Mouse (Mus musculus) stomach, embryonic 14.5 days (tissue): ENCODE measurements around the gene Itgb3. TPM values are rescaled to one million over a fixed set of nuclear protein-coding genes. Genes with fewer than 3 reads are reported as not detected.

Source experiments
- ATAC-seq: fragments of 200-750 bp; cut with Nextera tagmentation; 2 replicates; pipeline ENCODE4 v1.8.0; 2017; ENCODE audit warnings: low read depth, moderate TSS enrichment; ENCODE audit not compliant: insufficient number of reproducible peaks, insufficient read depth, low FRiP score
- H3K27ac ChIP-seq: fragments of 300-500 bp; sonication (generic); 2 replicates; pipeline ENCODE4 v1.5.1; 2014; ENCODE audit warnings: mild to moderate bottlenecking, low read length, moderate library complexity, mixed read lengths
- H3K27me3 ChIP-seq: fragments of 300-500 bp; sonication (generic); 2 replicates; pipeline ENCODE4 v1.6.1; 2014; ENCODE audit warnings: low read length, control low read depth, mixed read lengths; ENCODE audit not compliant: control insufficient read depth, insufficient read depth
- H3K36me3 ChIP-seq: fragments of 300-500 bp; sonication (generic); 2 replicates; pipeline ENCODE4 v1.6.1; 2014; ENCODE audit warnings: mild to moderate bottlenecking, control low read depth, low read length, moderate library complexity, mixed read lengths; ENCODE audit not compliant: control insufficient read depth, insufficient read depth
- H3K4me1 ChIP-seq: fragments of 300-500 bp; sonication (generic); 2 replicates; pipeline ENCODE4 v1.6.1; 2014; ENCODE audit warnings: low read length, control low read depth, mixed read lengths; ENCODE audit not compliant: control insufficient read depth, insufficient read depth
- H3K4me2 ChIP-seq: fragments of 300-500 bp; sonication (generic); replicated peaks from 2 replicates; pipeline ENCODE4 v1.6.1; 2014; ENCODE audit warnings: low read depth, low read length, control low read depth
- H3K4me3 ChIP-seq: fragments of 300-500 bp; sonication (generic); 2 replicates; pipeline ENCODE4 v1.5.1; 2014; ENCODE audit warnings: low read depth, low read length, control low read depth
- H3K9ac ChIP-seq: fragments of 300-500 bp; sonication (generic); replicated peaks from 2 replicates; pipeline ENCODE4 v1.6.1; 2014; ENCODE audit warnings: low read depth, mild to moderate bottlenecking, control low read depth, low read length, moderate library complexity, mixed read lengths
- H3K9me3 ChIP-seq: fragments of 300-500 bp; sonication (generic); 2 replicates; pipeline ENCODE4 v1.6.1; 2016; ENCODE audit warnings: low read depth, low read length, control low read depth; ENCODE audit not compliant: control insufficient read depth
- WGBS: fragments of 180-500 bp; shearing (Covaris S2); extraction: QIAGEN DNeasy Blood & Tissue Kit; methylation state at CpG from one replicate; pipeline ENCODE4 v1.1.7; 2014; 5-methylcytosine and 5-hydroxymethylcytosine counted together
- polyA plus RNA-seq: library from polyadenylated mRNA; unstranded; fragments of >200 nt; fragmentation: Nextera tagmentation; extraction: Ambion mirVana; gene quantifications from 2 replicates; pipeline ENCODE4 v1.2.1, GENCODE M21; 2014

Itgb3 gene
- polyA plus RNA-seq, 1 experiment from 2014 or later: 3.1 TPM

- WGBS: 1% methylated on average over 23 of the region's 23 CpGs
- no peaks in the 10 kb centered on the region for H3K4me1 ChIP-seq
- peak overlapping the region; percentile 85 for H3K4me2 ChIP-seq
- peak overlapping the region; percentile 25; the same call in 1 of the 2 replicates for H3K9ac ChIP-seq
- H3K27ac ChIP-seq: no peak overlapping the region
- H3K27me3 ChIP-seq: no peaks in the 10 kb centered on the region
- no peaks in the 10 kb centered on the region for H3K9me3 ChIP-seq
- H3K4me3 ChIP-seq: peak overlapping the region; percentile 43
- no peak for ATAC-seq
- no peaks in the 10 kb centered on the region for H3K36me3 ChIP-seq
Measured at GRCm38 (mm10) chr11:104608249-104608920, 585 bp downstream of the Itgb3 start.

GRCm38 (mm10) chr11:104609033-104609684, 1.4 kb downstream of the Itgb3 start:
- Histone ChIP-seq H3K9me3 (no peaks in the 10 kb centered on the region), H3K4me3 (0 out of 2 replicates have a peak overlapping the region, but pooled peaks have one; percentile 43), H3K9ac (no peak overlapping the region), H3K27ac (no peak overlapping the region), H3K27me3 (no peaks in the 10 kb centered on the region), H3K4me2 (no peak overlapping the region), H3K4me1 (no peaks in the 10 kb centered on the region), H3K36me3 (no peaks in the 10 kb centered on the region)
- 66% methylated on average over 6 of the region's 6 CpGs for WGBS
- ATAC-seq: no peak

- Histone ChIP-seq H3K4me1 (no peaks in the 10 kb centered on the region), H3K9ac (no peak overlapping the region), H3K27ac (no peak overlapping the region), H3K4me2 (no peak overlapping the region), H3K36me3 (no peaks in the 10 kb centered on the region), H3K27me3 (no peaks in the 10 kb centered on the region), H3K9me3 (no peaks in the 10 kb centered on the region), H3K4me3 (no peak overlapping the region)
- 60% methylated on average over 4 of the region's 4 CpGs for WGBS
- no peak for ATAC-seq
Measured at GRCm38 (mm10) chr11:104609733-104610132, 1.9 kb downstream of the Itgb3 start.

GRCm38 (mm10) chr11:104611579-104612151, 3.9 kb downstream of the Itgb3 start:
- no peak for ATAC-seq
- H3K27me3 ChIP-seq: no peaks in the 10 kb centered on the region
- H3K4me1 ChIP-seq: 0 out of 2 replicates have a peak, but pooled peaks cover 3% of the 10 kb centered on the region
- no peak overlapping the region for H3K4me2 ChIP-seq
- H3K9ac ChIP-seq: no peak overlapping the region
- no peak overlapping the region for H3K4me3 ChIP-seq
- no peak overlapping the region for H3K27ac ChIP-seq
- H3K9me3 ChIP-seq: no peaks in the 10 kb centered on the region
- H3K36me3 ChIP-seq: no peaks in the 10 kb centered on the region
- 36% methylated on average over 4 of the region's 4 CpGs for WGBS

- Histone ChIP-seq H3K9ac (no peak overlapping the region), H3K27me3 (no peaks in the 10 kb centered on the region), H3K36me3 (no peaks in the 10 kb centered on the region), H3K4me2 (no peak overlapping the region), H3K4me1 (0 out of 2 replicates have a peak, but pooled peaks cover 3% of the 10 kb centered on the region), H3K27ac (no peak overlapping the region), H3K4me3 (no peak overlapping the region), H3K9me3 (no peaks in the 10 kb centered on the region)
- ATAC-seq: no peak
- WGBS: 78% methylated on average over 10 of the region's 10 CpGs
Measured at GRCm38 (mm10) chr11:104613551-104613950, 5.8 kb downstream of the Itgb3 start.

GRCm38 (mm10) chr11:104614130-104614529, 6.3 kb downstream of the Itgb3 start:
- WGBS: 86% methylated on average over 2 of the region's 2 CpGs
- Histone ChIP-seq H3K27me3 (no peaks in the 10 kb centered on the region), H3K27ac (no peak overlapping the region), H3K4me2 (no peak overlapping the region), H3K9me3 (no peaks in the 10 kb centered on the region), H3K9ac (no peak overlapping the region), H3K4me3 (no peak overlapping the region), H3K4me1 (0 out of 2 replicates have a peak, but pooled peaks cover 3% of the 10 kb centered on the region), H3K36me3 (no peaks in the 10 kb centered on the region)
- ATAC-seq: no peak

GRCm38 (mm10) chr11:104616182-104616581, 8.4 kb downstream of the Itgb3 start:
- no peaks in the 10 kb centered on the region for H3K36me3 ChIP-seq
- H3K4me1 ChIP-seq: 0 out of 2 replicates have a peak, but pooled peaks cover 3% of the 10 kb centered on the region
- H3K4me3 ChIP-seq: no peak overlapping the region
- H3K9me3 ChIP-seq: no peaks in the 10 kb centered on the region
- no peaks in the 10 kb centered on the region for H3K27me3 ChIP-seq
- no peak overlapping the region for H3K9ac ChIP-seq
- peak overlapping the region; percentile 55; the same call in 1 of the 2 replicates for H3K27ac ChIP-seq
- no peak for ATAC-seq
- WGBS: 50% methylated on average over 5 of the region's 5 CpGs
- H3K4me2 ChIP-seq: no peak overlapping the region

- Histone ChIP-seq H3K36me3 (no peaks in the 10 kb centered on the region), H3K9me3 (no peaks in the 10 kb centered on the region), H3K27me3 (no peaks in the 10 kb centered on the region), H3K4me2 (no peak overlapping the region), H3K27ac (no peak overlapping the region), H3K4me3 (no peak overlapping the region), H3K4me1 (0 out of 2 replicates have a peak, but pooled peaks cover 3% of the 10 kb centered on the region), H3K9ac (no peak overlapping the region)
- no peak for ATAC-seq
- WGBS: 78% methylated on average over 6 of the region's 6 CpGs
Measured at GRCm38 (mm10) chr11:104618638-104619076, 10.9 kb downstream of the Itgb3 start.
